Mouse (Mus musculus) olfactory bulb, adult 2 months (tissue): Measurements from ENCODE around the gene Edn1. TPM values are rescaled to one million over a fixed set of nuclear protein-coding genes. Genes with fewer than 3 reads are reported as not detected.

Source experiments
- H3K27ac ChIP-seq: fragments of 200-500 bp; 2 replicates; pipeline ENCODE4 v1.5.1; 2012; ENCODE audit warnings: low read depth, low read length; ENCODE audit not compliant: insufficient read depth
- H3K4me1 ChIP-seq: fragments of 200-500 bp; 2 replicates; pipeline ENCODE4 v1.6.1; 2012; ENCODE audit warnings: low read length; ENCODE audit not compliant: control insufficient read depth, insufficient read depth
- H3K4me3 ChIP-seq: fragments of 200-500 bp; 2 replicates; pipeline ENCODE4 v1.5.1; 2012; ENCODE audit warnings: mild to moderate bottlenecking, low read depth, low read length, moderate library complexity; ENCODE audit not compliant: insufficient read depth
- CTCF ChIP-seq: fragments of 200-500 bp; IDR thresholded peaks from 2 replicates; pipeline ENCODE4 v1.5.1; 2012; ENCODE audit warnings: low read depth, mild to moderate bottlenecking, low read length, moderate library complexity; ENCODE audit not compliant: insufficient read depth
- POLR2A ChIP-seq: fragments of 200-500 bp; IDR thresholded peaks from 2 replicates; pipeline ENCODE4 v1.6.1; 2012; ENCODE audit warnings: mild to moderate bottlenecking, low read depth, low read length, moderate library complexity; ENCODE audit not compliant: insufficient read depth
- WGBS: fragments of 180-500 bp; shearing (Covaris S2); methylation state at CpG from one replicate; pipeline ENCODE4 v1.1.7; 2018; 5-methylcytosine and 5-hydroxymethylcytosine counted together
- polyA plus RNA-seq: library from polyadenylated mRNA; stranded (reverse); fragments of >200 nt; gene quantifications from 2 replicates; pipeline ENCODE4 v1.2.4, GENCODE M21; 2012; ENCODE audit warnings: low replicate concordance; ENCODE audit not compliant: missing spikeins, insufficient read depth, insufficient read length

The Edn1 gene
- polyA plus RNA-seq, 1 experiment = not detected

GRCm38 (mm10) chr13:42341871-42342532 lies 40.7 kb downstream of the Edn1 start:
- no peaks in the 10 kb centered on the region for H3K4me1 ChIP-seq
- 84% methylated on average over 2 of the region's 2 CpGs for WGBS
- H3K4me3 ChIP-seq = no peak overlapping the region
- TF ChIP-seq CTCF (no peak), POLR2A (no peak)
- no peak overlapping the region for H3K27ac ChIP-seq

GRCm38 (mm10) chr13:42345439-42345838 lies 44.2 kb downstream of the Edn1 start:
- 87% methylated on average over 7 of the region's 7 CpGs for WGBS
- TF ChIP-seq POLR2A (no peak), CTCF (no peak)
- H3K27ac ChIP-seq = no peak overlapping the region
- H3K4me1 ChIP-seq = no peaks in the 10 kb centered on the region
- no peak overlapping the region for H3K4me3 ChIP-seq

GRCm38 (mm10) chr13:42346414-42346813 lies 45.1 kb downstream of the Edn1 start:
- Histone ChIP-seq H3K4me1 (no peaks in the 10 kb centered on the region), H3K4me3 (no peak overlapping the region), H3K27ac (no peak overlapping the region)
- 60% methylated on average over 7 of the region's 7 CpGs for WGBS
- TF ChIP-seq POLR2A (no peak), CTCF (no peak)

GRCm38 (mm10) chr13:42351675-42352074 lies 50.4 kb downstream of the Edn1 start:
- WGBS = 84% methylated on average over 7 of the region's 7 CpGs
- no peak overlapping the region for H3K27ac ChIP-seq
- TF ChIP-seq POLR2A = no peak
- no peak for TF ChIP-seq CTCF
- H3K4me1 ChIP-seq = no peaks in the 10 kb centered on the region
- no peak overlapping the region for H3K4me3 ChIP-seq

Other genes starting within 250 kb of the Edn1 start
- gene Hivep1, start 249.5 kb upstream of the Edn1 start, polyA plus RNA-seq = not detected in 2 replicates